27 mouse cellular contexts compared by ENCODE assay signal in genomic region chr14:107004981-107005380, GRCm38 (mm10).
"Had no signal": no experiment of that assay in that cellular context is flagged by ENCODE, and none has a peak within 500 bp of the region (broad histone marks: within the 10 kb centered on the region; RNA-seq: fewer than 3 reads in every experiment).

No protein-coding gene starts in this region.

- H3K4me1 ChIP-seq: heart, embryonic 13.5 days; heart, embryonic 15.5 days; hindbrain, embryonic 13.5 days; hindbrain, embryonic 15.5 days; kidney, embryonic 15.5 days; limb, embryonic 13.5 days; limb, embryonic 15.5 days; liver, embryonic 12.5 days had no signal

- H3K27me3 ChIP-seq: heart, embryonic 13.5 days; heart, embryonic 15.5 days; hindbrain, embryonic 13.5 days; hindbrain, embryonic 15.5 days; kidney, embryonic 15.5 days; limb, embryonic 13.5 days; limb, embryonic 15.5 days; liver, embryonic 12.5 days had no signal

- H3K9ac ChIP-seq: heart, embryonic 13.5 days; heart, embryonic 15.5 days; hindbrain, embryonic 13.5 days; hindbrain, embryonic 15.5 days; kidney, embryonic 15.5 days; limb, embryonic 13.5 days; limb, embryonic 15.5 days; liver, embryonic 12.5 days; liver, embryonic 14.5 days had no signal

- H3K9me3 ChIP-seq: heart, embryonic 13.5 days; heart, embryonic 15.5 days; hindbrain, embryonic 13.5 days; hindbrain, embryonic 15.5 days; kidney, embryonic 15.5 days; limb, embryonic 13.5 days; limb, embryonic 15.5 days; liver, embryonic 12.5 days had no signal

- H3K27ac ChIP-seq: heart, adult 2 months; heart, embryonic 13.5 days; heart, embryonic 15.5 days; hindbrain, embryonic 13.5 days; hindbrain, embryonic 15.5 days; hindbrain, postnatal 0 days; kidney, embryonic 15.5 days; kidney, postnatal 0 days; limb, embryonic 13.5 days; limb, embryonic 15.5 days; liver, embryonic 12.5 days; liver, embryonic 14.5 days had no signal

- ATAC-seq: hindbrain, postnatal 0 days; intestine, embryonic 16.5 days; liver, embryonic 12.5 days had no signal

- H3K4me2 ChIP-seq: heart, embryonic 11.5 days; heart, embryonic 13.5 days; heart, embryonic 15.5 days; hindbrain, embryonic 13.5 days; hindbrain, embryonic 15.5 days; kidney, embryonic 15.5 days; limb, embryonic 13.5 days; limb, embryonic 15.5 days; liver, embryonic 12.5 days had no signal

- H3K4me3 ChIP-seq: heart, adult 2 months; heart, embryonic 13.5 days; heart, embryonic 15.5 days; hindbrain, embryonic 13.5 days; hindbrain, embryonic 15.5 days; kidney, embryonic 15.5 days; limb, embryonic 13.5 days; limb, embryonic 15.5 days; liver, embryonic 12.5 days had no signal

- DNase-seq: gastrocnemius, postnatal 14 days; gastrocnemius, postnatal 36 days; heart, adult 11 months; heart, adult 2 months; heart, postnatal 14 days; heart, postnatal 36 days; kidney, adult 11 months; kidney, adult 2 months; kidney, adult 9 months; kidney, postnatal 14 days; kidney, postnatal 36 days; layer of hippocampus, adult 9-11 months; layer of hippocampus, postnatal 36 days; left cerebral cortex, postnatal 4 days had no signal

- H3K36me3 ChIP-seq: heart, embryonic 13.5 days; heart, embryonic 15.5 days; hindbrain, embryonic 13.5 days; hindbrain, embryonic 15.5 days; kidney, embryonic 15.5 days; limb, embryonic 13.5 days; limb, embryonic 15.5 days; liver, embryonic 12.5 days had no signal
